Mouse (Mus musculus) kidney, embryonic 16.5 days (tissue): ENCODE data around the gene Ppil4. TPM values are rescaled to one million over a fixed set of nuclear protein-coding genes. Genes with fewer than 3 reads are reported as not detected.
A peak's percentile ranks its signal among the peaks of the same experiment; 100 is the strongest.
"Not testable (repeated sequence)": the region's sequence is repeated elsewhere in the genome, so short reads cannot be mapped to it uniquely, and the experiment has no call there.

ENCODE experiments used
- ATAC-seq: fragments of 200-750 bp; cut with Nextera tagmentation; 2 replicates; pipeline ENCODE4 v1.8.0; 2017; ENCODE audit warnings: moderate TSS enrichment; ENCODE audit not compliant: low FRiP score, low TSS enrichment
- H3K27ac ChIP-seq: fragments of 300-500 bp; sonication (generic); 2 replicates; pipeline ENCODE4 v1.5.1; 2014; ENCODE audit warnings: low read length
- H3K27me3 ChIP-seq: fragments of 300-500 bp; sonication (generic); 2 replicates; pipeline ENCODE4 v1.6.1; 2014; ENCODE audit warnings: low read length, control low read depth, mixed read lengths; ENCODE audit not compliant: insufficient read depth
- H3K36me3 ChIP-seq: fragments of 300-500 bp; sonication (generic); 2 replicates; pipeline ENCODE4 v1.6.1; 2014; ENCODE audit warnings: low read length, control low read depth, mixed read lengths; ENCODE audit not compliant: insufficient read depth
- H3K4me1 ChIP-seq: fragments of 300-500 bp; sonication (generic); 2 replicates; pipeline ENCODE4 v1.6.1; 2014; ENCODE audit warnings: low read length, control low read depth, mixed read lengths; ENCODE audit not compliant: insufficient read depth
- H3K4me2 ChIP-seq: fragments of 300-500 bp; sonication (generic); replicated peaks from 2 replicates; pipeline ENCODE4 v1.6.1; 2014; ENCODE audit warnings: low read depth, low read length
- H3K4me3 ChIP-seq: fragments of 300-500 bp; sonication (generic); 2 replicates; pipeline ENCODE4 v1.5.1; 2014; ENCODE audit warnings: mild to moderate bottlenecking, low read length
- H3K9ac ChIP-seq: fragments of 300-500 bp; sonication (generic); replicated peaks from 2 replicates; pipeline ENCODE4 v1.6.1; 2014; ENCODE audit warnings: low read length
- H3K9me3 ChIP-seq: fragments of 300-500 bp; sonication (generic); 2 replicates; pipeline ENCODE4 v1.6.1; 2016; ENCODE audit warnings: low read length, control low read depth
- WGBS: fragments of 180-500 bp; shearing (Covaris S2); extraction: QIAGEN DNeasy Blood & Tissue Kit; methylation state at CpG from one replicate; pipeline ENCODE4 v1.1.7; 2014; 5-methylcytosine and 5-hydroxymethylcytosine counted together
- polyA plus RNA-seq: library from polyadenylated mRNA; unstranded; fragments of >200 nt; fragmentation: Nextera tagmentation; extraction: Ambion mirVana; gene quantifications from 2 replicates; pipeline ENCODE4 v1.2.1, GENCODE M21; 2015

The Ppil4 gene
- 40.8 and 41.2 TPM in 2 replicates for polyA plus RNA-seq

DNA sequence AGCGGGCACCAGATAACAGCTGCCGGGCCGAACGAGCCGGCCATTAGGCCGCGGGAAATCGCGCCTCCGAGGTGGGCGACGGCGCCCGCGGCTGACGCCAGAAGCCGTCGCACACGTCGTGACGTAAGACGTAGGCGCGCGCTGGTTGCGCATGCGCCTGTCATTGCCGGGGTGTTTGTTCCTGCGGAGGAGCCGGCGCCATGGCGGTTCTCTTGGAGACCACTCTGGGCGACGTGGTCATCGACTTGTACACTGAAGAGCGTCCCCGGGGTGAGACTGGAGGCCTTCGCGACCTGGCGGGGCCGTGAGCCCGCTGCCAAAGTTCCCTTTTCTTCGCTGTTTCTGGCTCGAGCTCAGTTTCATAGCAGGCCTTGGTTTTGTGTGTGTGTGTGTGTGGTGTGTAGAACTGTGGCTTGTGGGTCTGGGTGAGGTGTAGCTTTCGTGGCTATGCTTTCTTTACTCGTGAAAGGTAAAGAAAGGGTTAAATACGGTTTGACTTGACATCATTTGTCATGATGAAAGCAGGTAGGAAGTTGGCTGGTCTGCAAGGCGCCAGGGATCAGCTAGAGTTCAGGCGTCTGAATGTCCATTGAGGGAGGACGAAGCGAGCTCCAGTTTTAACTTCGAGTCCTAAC, at the start of gene Ppil4, which contains the start of gene Ginm1:
Gene Ppil4, plus strand, starts transcription at position 141 of the 635 bp plus-strand sequence.
Gene Ginm1, minus strand, starts transcription at position 74 of the 635 bp plus-strand sequence.
- H3K36me3 ChIP-seq: peaks cover 27% of the 10 kb centered on the region
- peaks cover 13% of the 10 kb centered on the region for H3K4me1 ChIP-seq
- H3K27ac ChIP-seq: peak within 1 kb of the TSS; percentile 41; the same call in 1 of the 2 replicates
- H3K4me3 ChIP-seq: peak within 1 kb of the TSS; percentile 80
- H3K9ac ChIP-seq: peak within 1 kb of the TSS; percentile 87
- no peaks in the 10 kb centered on the region for H3K9me3 ChIP-seq
- no peaks in the 10 kb centered on the region for H3K27me3 ChIP-seq
- H3K4me2 ChIP-seq: peak within 1 kb of the TSS; percentile 64
- ATAC-seq: peak; percentile 94
- under 1% methylated on average over 52 of the region's 52 CpGs for WGBS

DNA sequence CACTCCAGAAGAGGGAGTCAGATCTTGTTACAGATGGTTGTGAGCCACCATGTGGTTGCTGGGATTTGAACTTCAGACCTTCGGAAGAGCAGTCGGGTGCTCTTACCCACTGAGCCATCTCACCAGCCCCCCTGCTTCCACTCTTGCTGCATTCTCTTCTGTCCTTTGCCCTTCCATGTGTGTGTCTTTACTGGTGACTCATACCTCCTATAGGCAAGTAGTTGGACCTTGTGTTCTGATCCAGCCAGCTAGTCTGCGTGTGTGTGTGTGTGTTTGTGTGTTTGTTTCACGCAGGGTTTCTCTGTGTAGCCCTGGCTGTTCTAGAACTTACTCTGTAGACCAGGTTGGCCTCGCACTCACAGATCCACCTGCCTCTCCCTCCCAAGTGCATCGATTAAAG, 47.2 kb upstream of the Ppil4 start:
- H3K36me3 ChIP-seq: peaks cover 42% of the 10 kb centered on the region
- 91% methylated on average over 6 of the region's 6 CpGs for WGBS
- not testable (repeated sequence) for H3K27me3 ChIP-seq, ATAC-seq, H3K4me3 ChIP-seq, H3K4me2 ChIP-seq, H3K4me1 ChIP-seq, H3K9me3 ChIP-seq, H3K27ac ChIP-seq, H3K9ac ChIP-seq

DNA sequence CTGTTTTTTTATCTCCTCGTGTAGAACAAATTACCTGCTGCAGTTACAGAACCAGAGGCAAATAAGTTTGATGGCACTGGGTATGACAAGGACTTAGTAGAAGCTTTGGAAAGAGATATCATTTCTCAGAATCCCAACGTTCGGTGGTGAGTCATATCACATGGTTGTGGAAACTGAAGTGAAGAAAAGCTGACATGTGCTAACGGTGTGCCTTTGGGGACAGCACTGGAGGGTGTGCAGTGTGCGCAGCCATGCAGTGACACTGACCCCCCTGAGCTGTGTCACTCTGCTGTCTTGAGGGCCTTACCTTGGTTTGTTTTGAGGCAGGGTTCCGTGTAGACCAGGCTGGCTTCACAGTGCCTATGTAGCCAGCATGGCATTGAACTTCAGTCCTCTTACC, 43.9 kb upstream of the Ppil4 start:
- ATAC-seq: no peak
- H3K4me3 ChIP-seq: no peak overlapping the region
- H3K4me2 ChIP-seq: no peak overlapping the region
- WGBS: 94% methylated on average over 6 of the region's 6 CpGs
- H3K36me3 ChIP-seq: peaks cover 50% of the 10 kb centered on the region
- H3K9me3 ChIP-seq: no peaks in the 10 kb centered on the region
- H3K9ac ChIP-seq: no peak overlapping the region
- no peaks in the 10 kb centered on the region for H3K27me3 ChIP-seq
- no peaks in the 10 kb centered on the region for H3K4me1 ChIP-seq
- no peak overlapping the region for H3K27ac ChIP-seq

DNA sequence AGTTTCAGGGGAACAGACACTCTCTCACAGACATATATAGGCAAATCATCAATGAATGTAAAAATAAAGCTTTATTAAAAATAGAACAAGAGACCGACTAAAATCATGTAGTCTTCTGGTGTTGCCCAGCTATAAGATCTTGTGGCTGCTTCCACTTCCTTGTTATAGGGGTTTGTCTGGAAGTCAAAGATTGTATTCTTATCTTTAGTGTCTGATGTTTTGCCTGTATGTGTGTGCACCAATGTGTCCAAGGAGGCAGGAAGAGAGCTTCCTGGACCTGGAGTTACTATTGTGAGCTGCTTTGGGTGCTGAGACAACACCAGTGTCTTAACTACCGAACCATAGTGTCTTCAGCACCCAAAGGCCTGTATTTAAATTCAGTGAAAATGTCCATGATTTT, 35.1 kb upstream of the Ppil4 start:
- H3K9ac ChIP-seq: no peak overlapping the region
- WGBS: 90% methylated on average over 2 of the region's 2 CpGs
- H3K36me3 ChIP-seq: peaks cover 50% of the 10 kb centered on the region
- H3K4me1 ChIP-seq: no peaks in the 10 kb centered on the region
- no peak overlapping the region for H3K4me3 ChIP-seq
- no peak overlapping the region for H3K4me2 ChIP-seq
- H3K27ac ChIP-seq: no peak overlapping the region
- H3K9me3 ChIP-seq: no peaks in the 10 kb centered on the region
- no peak for ATAC-seq
- H3K27me3 ChIP-seq: no peaks in the 10 kb centered on the region

DNA sequence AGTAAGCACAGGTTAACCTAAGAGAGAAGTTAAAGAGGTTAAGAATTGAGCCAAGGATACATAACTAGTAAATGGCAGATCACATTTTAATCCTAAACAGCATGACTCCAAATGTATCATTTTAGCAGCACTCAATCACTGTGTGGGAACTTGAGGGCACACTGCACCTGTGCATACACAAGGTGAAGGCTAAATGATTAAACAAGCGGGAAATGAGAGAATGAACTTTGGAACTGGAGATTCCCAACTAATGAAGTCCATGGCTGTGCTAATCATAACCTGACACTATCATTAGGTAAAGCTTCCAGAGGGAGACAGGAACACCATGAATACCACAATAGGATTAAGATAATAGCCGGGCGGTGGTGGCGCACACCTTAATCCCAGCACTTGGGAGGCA, 20.3 kb upstream of the Ppil4 start:
- H3K36me3 ChIP-seq: peaks cover 53% of the 10 kb centered on the region
- no peak for ATAC-seq
- WGBS: 91% methylated on average over 4 of the region's 4 CpGs

DNA sequence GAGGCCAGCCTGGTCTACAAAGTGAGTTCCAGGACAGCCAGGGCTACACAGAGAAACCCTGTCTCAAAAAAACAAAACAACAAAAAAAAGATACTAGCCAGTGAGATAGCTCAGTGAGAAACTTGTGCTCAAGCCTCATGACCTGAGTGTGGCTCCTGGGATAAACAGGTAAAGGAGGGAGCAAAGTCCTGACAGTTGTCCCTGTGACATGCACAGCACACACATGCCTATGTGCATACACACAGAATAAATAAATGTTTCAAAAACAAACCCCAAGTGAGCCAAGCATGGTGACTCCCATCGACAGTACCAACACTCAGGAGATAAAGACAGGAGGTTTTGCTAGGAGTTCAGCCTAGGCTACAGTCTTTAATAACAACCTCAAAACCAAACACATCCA, 19.9 kb upstream of the Ppil4 start:
- no peaks in the 10 kb centered on the region for H3K27me3 ChIP-seq
- H3K4me2 ChIP-seq: no peak overlapping the region
- no peaks in the 10 kb centered on the region for H3K9me3 ChIP-seq
- no peak overlapping the region for H3K4me3 ChIP-seq
- no peak overlapping the region for H3K9ac ChIP-seq
- 90% methylated on average over 1 of the region's 1 CpGs for WGBS
- H3K36me3 ChIP-seq: peaks cover 50% of the 10 kb centered on the region
- no peaks in the 10 kb centered on the region for H3K4me1 ChIP-seq
- H3K27ac ChIP-seq: no peak overlapping the region
- ATAC-seq: no peak

More for the DNA sequence above, 20.3 kb upstream of the Ppil4 start:
- H3K4me1 ChIP-seq: no peaks in the 10 kb centered on the region
- no peak overlapping the region for H3K4me3 ChIP-seq
- H3K27ac ChIP-seq: no peak overlapping the region
- no peak overlapping the region for H3K9ac ChIP-seq
- H3K4me2 ChIP-seq: no peak overlapping the region
- no peaks in the 10 kb centered on the region for H3K27me3 ChIP-seq
- no peaks in the 10 kb centered on the region for H3K9me3 ChIP-seq

DNA sequence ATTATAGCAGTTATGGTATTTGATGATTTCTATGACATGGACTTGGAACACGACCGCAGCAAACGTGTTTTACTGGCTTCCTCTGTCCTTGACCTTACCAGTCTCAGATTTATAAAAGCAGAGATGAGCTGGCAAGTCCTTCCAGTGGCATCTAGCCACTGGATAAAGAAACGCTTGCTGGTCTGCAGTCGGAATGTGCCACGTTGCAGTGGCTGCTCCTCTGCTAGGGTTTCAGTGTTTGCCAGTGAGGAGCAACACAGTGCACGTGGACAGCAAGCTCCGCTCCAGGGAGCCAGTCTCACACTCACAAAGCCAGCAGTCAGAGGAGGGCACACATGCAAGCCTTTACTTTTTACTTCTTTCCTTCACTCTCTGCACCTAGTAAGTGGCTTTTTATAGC, 17.3 kb upstream of the Ppil4 start:
- Histone ChIP-seq H3K9ac (no peak overlapping the region), H3K4me1 (peaks cover 3% of the 10 kb centered on the region; the same call in 1 of the 2 replicates), H3K4me3 (no peak overlapping the region), H3K36me3 (peaks cover 41% of the 10 kb centered on the region), H3K27ac (no peak overlapping the region), H3K4me2 (no peak overlapping the region), H3K9me3 (no peaks in the 10 kb centered on the region), H3K27me3 (no peaks in the 10 kb centered on the region)
- WGBS: 96% methylated on average over 8 of the region's 8 CpGs
- no peak for ATAC-seq

DNA sequence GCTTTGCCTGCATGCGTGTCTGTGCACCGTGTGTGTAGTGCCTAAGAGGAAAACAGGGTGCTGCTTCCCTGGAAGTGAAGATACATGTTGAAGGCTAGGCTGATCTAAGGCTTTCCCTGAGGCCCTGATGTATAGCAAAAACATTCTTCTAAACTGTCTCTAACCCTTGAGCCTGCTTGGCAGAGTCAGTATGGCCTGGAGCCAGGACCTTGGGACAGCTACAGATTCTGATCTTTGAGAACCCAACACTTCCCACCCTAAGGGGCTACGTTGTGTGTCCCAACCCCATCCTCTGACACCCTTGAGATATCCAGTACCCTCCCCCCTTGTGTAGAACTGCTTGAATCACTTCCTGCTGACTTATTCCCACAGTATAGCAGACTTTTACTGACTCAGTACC, 14.3 kb upstream of the Ppil4 start:
- Histone ChIP-seq H3K9ac (no peak overlapping the region), H3K27ac (no peak overlapping the region), H3K4me2 (no peak overlapping the region), H3K9me3 (no peaks in the 10 kb centered on the region), H3K4me1 (peaks cover 5% of the 10 kb centered on the region; the same call in 1 of the 2 replicates), H3K27me3 (no peaks in the 10 kb centered on the region), H3K4me3 (no peak overlapping the region), H3K36me3 (peaks cover 20% of the 10 kb centered on the region)
- WGBS: 95% methylated on average over 3 of the region's 3 CpGs
- ATAC-seq: no peak

DNA sequence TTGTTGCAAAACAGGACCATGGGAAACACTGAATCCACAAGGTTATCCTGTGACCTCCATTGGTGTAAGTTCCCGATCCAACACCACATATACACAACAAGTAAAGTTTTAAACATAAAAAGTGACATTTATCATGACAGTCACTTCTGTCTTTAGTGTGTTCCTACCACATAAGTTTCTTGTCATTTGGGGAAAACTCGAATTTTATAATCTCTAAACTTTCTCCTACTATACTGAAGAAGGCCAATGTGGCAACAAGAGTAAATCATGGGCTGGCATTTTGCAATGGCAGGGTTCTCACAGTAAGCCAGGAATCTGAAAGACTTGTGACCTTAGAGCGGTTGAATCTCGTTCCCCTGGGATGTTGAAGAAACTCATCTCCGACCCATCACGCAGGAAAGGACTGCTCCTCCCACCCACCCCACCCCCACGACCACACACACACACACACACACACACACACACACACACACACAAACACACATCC, 12.9 kb upstream of the Ppil4 start:
- Histone ChIP-seq H3K9me3 (no peaks in the 10 kb centered on the region), H3K36me3 (peaks cover 13% of the 10 kb centered on the region), H3K4me2 (peak overlapping the region; percentile 80), H3K27ac (no peak overlapping the region), H3K4me1 (peaks cover 5% of the 10 kb centered on the region; the same call in 1 of the 2 replicates), H3K9ac (peak overlapping the region; percentile 88), H3K27me3 (no peaks in the 10 kb centered on the region), H3K4me3 (peak overlapping the region; percentile 99)
- WGBS: 22% methylated on average over 6 of the region's 7 CpGs
- ATAC-seq: no peak
